ENCODE assay signal across 20 mouse cellular contexts in genomic region chr11:30129339-30129738, GRCm38 (mm10).
"Had no signal": no experiment of that assay in that cellular context is flagged by ENCODE, and none has a peak within 500 bp of the region (broad histone marks: within the 10 kb centered on the region; RNA-seq: fewer than 3 reads in every experiment).

No protein-coding gene starts in this region.

- ATAC-seq: liver, postnatal 0 days; lung, postnatal 0 days; midbrain, embryonic 16.5 days had no signal

- H3K4me1 ChIP-seq: neural tube, embryonic 13.5 days; neural tube, embryonic 15.5 days had no signal

- DNase-seq: liver, postnatal 0 days; lung, adult 2 months; lung, postnatal 14 days; lung, postnatal 4 days; midbrain, embryonic 14.5 days; retina, postnatal 1 day; right cerebral cortex, adult 18-20 months; right cerebral cortex, postnatal 25 days; right cerebral cortex, postnatal 4 days; spleen, adult 18-20 months; thymus, adult 18-20 months; thymus, postnatal 14 days; thymus, postnatal 36 days had no signal

- H3K27ac ChIP-seq: lung, embryonic 15.5 days; neural tube, embryonic 13.5 days; neural tube, embryonic 15.5 days had no signal

- H3K27me3 ChIP-seq: lung, embryonic 15.5 days; megakaryocyte, embryonic 14.5 days; neural tube, embryonic 13.5 days; neural tube, embryonic 15.5 days had no signal

- H3K9ac ChIP-seq: liver, postnatal 0 days; lung, embryonic 15.5 days; neural tube, embryonic 13.5 days; neural tube, embryonic 15.5 days had no signal

- H3K9me3 ChIP-seq: lung, embryonic 15.5 days; megakaryocyte, embryonic 14.5 days; neural tube, embryonic 13.5 days; neural tube, embryonic 15.5 days had no signal

- H3K4me3 ChIP-seq: lung, embryonic 15.5 days; megakaryocyte, embryonic 14.5 days; myocyte; neural tube, embryonic 13.5 days; neural tube, embryonic 15.5 days had no signal
